Mouse (Mus musculus) left cerebral cortex, postnatal 36 days (tissue): ENCODE data around the gene Mgat3. TPM values are rescaled to one million over a fixed set of nuclear protein-coding genes. Genes with fewer than 3 reads are reported as not detected.

Experiments used
- DNase-seq, 2 experiments: peaks; one replicate each; pipeline ENCODE4 v3.0.0; 2021 to 2022; ENCODE audit warnings: low spot score in 2 of 2, mixed read lengths in 1 of 2
- intact Hi-C: fragments of 180-260 bp; cut with DNase I; formaldehyde crosslinking; loops from one replicate; pipeline ENCODE4 v1.15.1; 2025
- total RNA-seq, 2 experiments: library from RNA; stranded (reverse); gene quantifications; 2 replicates each; pipeline ENCODE4 v1.2.3; 2021

Mgat3 gene
- total RNA-seq, 2 experiments from 2014 or later, result 119 to 126 TPM

DNA sequence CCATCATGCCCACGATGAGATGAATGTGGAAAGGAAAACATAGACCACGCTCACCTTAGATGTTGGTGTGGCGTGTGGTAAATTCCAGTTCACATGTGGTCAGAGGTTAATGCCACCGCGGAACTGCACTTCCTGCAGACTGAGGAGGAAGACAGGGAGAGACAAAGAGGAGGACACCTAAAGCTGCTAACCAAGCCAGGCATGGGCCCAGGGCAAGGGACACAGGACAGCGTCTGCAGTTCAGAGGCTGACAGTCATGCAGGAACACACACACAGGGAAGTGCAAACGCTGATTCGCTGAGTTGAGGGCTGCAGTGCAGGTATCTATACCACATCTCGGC lies 42.9 kb downstream of the Mgat3 start:
- intact Hi-C loops, result no loop called here

DNA sequence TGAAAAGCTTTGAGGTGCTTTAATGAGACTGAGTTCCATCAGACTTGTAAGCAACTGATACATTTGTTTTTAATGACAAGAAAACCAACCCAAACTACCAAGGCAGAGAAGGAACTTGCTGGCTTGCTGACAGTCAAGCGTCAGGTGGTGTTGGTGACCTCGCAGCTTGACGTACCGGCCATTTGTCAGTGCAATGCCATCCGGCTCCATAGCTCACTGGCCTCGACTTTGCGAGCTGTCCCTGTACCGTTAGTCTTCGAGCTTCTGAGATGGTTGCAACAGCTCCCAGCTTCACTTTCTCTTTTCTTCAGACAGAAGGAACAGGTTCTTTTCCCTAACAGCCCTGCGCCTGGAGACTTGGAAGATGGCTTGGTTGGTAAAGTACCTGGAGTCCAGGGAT lies 44.0 kb downstream of the Mgat3 start:
- intact Hi-C loops, result no loop called here

More for the DNA sequence above, 42.9 kb downstream of the Mgat3 start:
- no peak for DNase-seq

DNA sequence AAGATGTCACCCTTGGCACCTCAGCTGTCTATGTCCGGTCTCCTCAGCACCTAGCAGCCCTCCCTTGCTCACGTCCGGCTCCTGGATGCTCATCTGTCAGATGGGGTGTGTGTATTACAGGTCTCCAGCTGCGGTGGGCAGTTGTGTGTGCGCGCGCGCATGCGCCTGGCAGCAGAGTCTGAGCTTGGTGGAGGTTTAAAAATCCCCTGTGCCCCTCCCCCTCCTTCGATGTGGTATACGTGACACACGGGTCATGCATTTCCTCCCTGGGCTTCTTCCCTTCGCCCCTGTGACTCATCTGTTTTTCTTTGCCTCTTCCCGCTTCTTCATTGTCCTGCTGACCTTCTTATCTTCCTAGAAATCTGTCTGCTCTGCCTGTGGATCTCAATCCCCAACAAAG lies 45.7 kb downstream of the Mgat3 start:
- intact Hi-C loops, result no loop called here
- no peak for DNase-seq

More for the DNA sequence above, 44.0 kb downstream of the Mgat3 start:
- no peak for DNase-seq

DNA sequence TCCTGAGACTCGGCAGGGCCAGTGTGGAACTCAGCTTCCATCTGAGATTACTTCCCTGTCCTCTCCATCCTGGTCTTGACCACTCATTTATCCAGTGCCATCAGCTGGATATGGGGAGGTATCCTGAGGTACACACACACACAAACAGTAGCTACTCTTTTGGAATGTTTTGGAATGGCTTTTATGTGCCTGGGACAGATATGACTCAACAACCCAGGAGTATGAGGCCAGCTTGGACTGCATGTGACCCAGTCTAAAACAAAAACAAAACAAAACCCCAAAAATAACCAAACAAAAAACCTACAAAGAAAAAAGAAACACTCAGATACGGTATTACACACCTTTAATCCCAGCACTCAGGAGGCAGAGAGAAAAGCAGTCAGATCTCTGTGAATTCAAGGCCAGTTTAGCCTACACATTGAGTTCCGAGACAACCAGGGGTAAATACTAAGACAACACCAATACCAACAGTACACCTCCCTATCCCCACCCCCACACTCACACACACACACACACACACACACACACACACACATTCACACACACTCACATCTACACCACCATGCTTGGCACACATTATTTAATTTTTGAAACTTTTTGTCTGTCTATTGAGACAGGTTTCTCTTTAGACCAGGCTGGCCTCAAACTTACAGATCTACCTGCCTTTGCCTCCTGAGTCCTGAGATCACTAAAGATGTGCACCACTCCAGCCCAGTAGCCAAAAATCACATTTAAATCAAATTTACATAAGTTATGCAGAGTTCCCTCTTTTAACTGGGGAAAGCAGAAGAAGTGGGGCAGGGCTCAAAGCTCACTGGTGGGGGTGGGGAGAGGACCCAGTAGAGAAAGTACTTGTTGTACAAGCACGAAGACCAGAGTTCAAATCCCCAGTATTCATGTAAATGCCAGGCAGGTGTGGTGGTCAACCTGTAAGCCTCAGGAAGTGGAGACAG lies 46.5 kb downstream of the Mgat3 start:
- intact Hi-C loops, result loop anchor here (10.0 kb wide), 1 partner anchor 275 kb away; no protein-coding TSS in a partner anchor
- DNase-seq, result no peak

DNA sequence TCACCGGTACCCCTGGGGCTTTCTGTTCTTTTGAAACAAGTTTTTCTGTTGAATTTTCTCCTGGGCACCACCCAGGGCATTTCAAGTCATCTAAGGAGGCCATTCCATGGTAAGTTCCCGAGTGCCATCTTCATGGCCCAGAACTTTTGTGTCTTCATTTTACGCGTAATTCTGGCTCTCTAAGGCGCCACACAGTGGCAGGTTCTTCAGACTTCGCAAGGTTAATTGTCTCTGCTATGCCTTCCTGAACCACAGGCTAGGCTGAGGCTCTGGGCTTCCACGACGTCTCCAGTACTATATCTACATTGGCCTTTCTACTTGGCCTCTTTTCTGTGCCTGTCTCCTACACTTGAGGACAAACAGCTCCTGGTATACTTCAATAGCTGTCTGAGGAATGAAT lies 47.5 kb downstream of the Mgat3 start:
- intact Hi-C loops, result loop anchor here (10.0 kb wide), 1 partner anchor 276 kb away; no protein-coding TSS in a partner anchor
- DNase-seq, result no peak

DNA sequence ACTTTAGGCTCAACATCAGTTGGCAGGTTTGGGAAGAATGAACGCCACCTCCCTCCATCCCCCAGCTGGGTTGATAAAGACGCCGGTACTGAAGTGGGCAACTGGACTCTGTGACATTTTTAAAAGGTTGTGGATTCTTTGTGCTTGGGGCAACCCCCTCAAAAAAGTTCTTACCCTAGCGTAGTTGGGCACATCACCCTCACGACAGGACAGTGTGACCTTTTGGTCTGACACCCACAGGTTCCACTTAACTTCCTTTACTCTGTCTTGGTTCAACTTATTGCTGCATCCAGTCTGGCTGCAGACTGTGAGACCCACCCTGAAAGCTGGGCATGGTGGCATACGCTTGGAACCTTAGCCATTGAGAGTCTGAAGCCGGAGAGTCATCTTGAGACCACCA lies 50.2 kb downstream of the Mgat3 start:
- no peak for DNase-seq
- intact Hi-C loops, result loop anchor here (10.0 kb wide), 1 partner anchor 279 kb away; no protein-coding TSS in a partner anchor

DNA sequence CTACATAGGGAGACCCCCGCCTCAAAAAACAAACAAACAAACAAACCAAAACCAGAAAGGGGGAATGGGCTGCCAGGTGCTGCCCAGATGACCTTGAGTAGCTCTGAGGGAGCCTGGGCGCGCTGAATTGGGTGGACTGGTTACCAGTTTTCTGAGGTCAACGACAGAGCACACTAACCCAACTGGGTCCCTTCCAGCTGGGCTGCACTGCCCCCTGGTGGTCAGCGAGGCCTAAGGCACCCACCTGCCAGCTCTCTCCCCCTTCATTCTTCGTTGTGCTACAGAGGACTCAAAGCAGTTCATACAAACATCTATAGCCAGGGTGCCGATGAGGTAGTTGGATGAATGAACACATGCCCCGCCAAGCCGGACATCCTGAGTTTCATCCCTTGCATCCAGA lies 51.7 kb downstream of the Mgat3 start:
- intact Hi-C loops, result loop anchor here (5.0 to 10.0 kb wide), 4 partner anchors 37 to 280 kb away; partner anchors contain the start of genes Mgat3, Rps19bp1 and Tab1
- DNase-seq, result peak; percentile 34 to 47

DNA sequence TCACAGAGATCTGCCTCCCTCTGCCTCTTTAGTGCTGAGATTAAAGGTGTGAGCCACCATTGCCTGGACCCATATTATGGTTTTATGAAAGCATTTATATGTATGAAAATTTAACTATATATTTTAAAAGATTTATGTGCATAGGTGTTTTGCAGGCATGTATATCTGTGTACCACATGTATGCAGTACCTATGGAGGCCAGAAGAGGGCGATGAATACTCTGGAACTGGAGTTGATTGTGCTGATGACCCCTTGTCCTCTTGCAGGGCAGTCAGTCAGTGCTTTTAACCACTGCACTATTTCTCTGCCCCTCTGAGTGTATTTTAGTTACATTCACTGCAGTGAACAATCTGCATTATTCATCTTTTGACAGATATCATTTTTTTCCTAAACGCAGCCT lies 52.3 kb downstream of the Mgat3 start:
- intact Hi-C loops, result loop anchor here (5.0 to 10.0 kb wide), 4 partner anchors 37 to 281 kb away; partner anchors contain the start of genes Mgat3, Rps19bp1 and Tab1
- no peak for DNase-seq

DNA sequence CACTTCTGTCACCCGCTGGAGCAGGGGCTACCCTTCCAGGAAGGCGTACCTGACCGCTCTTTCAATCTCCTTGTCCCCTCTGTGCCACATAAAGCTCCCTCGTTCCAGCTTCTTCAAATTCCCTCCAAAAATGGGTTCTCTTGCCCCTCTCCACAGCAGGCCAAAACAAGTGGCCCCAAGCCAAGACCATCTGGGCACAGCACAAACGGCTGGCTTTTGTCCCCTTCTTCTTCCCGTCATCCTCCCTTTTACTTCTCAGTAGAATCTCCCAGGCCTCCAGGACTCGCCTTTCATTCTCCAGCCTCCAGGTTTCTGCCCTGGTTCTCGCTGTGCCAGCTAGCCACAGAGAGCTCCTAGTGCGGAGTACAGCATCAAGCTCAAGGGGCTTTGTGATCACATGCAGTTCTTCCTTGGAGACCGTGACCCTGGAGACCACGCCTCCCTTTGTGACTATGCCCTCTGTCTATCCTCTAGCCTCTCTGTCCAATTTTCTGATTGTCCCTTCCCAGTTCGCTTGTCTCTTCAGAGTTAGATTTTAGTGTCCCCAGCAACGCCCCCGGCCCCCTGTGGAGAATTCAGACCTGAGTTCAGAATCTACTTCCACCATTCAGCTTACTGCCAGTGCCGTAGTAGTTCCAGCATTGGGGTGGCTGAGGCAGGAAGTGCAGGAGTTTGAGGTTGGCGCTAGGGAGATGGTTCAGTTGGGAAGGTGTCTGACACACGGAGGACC lies 54.7 kb downstream of the Mgat3 start:
- no peak for DNase-seq
- intact Hi-C loops, result loop anchor here (5.0 to 10.0 kb wide), 4 partner anchors 34 to 283 kb away; partner anchors contain the start of genes Mgat3, Rps19bp1 and Tab1

DNA sequence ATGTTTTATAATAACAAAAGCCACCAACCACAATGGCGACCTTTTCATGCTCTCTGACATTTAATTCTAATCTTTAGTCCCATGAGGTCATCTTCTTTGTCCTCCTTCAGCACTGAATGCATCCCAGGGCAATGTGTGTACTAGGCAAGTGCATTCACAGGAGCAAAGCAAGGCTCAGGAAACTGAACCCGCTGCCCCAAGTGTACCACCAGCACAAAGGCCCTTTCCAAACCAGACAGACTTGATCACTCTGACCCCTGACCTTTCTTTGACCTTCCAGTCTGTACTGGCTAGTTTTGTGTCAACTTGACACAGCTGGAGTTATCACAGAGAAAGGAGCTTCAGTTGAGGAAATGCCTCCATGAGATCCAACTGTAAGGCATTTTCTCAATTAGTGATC lies 58.8 kb downstream of the Mgat3 start:
- no peak for DNase-seq
- intact Hi-C loops, result no loop called here

DNA sequence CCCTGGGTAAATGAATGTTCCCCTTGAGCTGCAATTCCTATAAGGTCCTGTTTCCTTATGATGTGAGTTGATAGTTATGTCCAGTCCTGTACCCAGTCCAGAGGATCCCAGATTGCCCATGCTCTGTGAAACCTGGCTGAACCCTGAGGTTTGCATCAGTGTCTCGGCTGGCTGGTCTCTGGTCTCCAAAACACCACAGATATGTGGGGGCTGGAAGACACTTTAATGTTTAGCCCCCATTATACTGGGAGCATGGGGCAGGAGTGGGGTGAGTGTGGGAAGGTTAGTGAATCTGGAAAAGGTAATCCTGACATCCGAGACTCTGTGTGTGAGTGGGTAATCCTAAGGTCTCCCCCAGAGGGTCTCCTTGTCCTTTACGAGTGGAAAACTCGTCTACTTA lies 59.5 kb downstream of the Mgat3 start:
- DNase-seq, result no peak
- intact Hi-C loops, result no loop called here

DNA sequence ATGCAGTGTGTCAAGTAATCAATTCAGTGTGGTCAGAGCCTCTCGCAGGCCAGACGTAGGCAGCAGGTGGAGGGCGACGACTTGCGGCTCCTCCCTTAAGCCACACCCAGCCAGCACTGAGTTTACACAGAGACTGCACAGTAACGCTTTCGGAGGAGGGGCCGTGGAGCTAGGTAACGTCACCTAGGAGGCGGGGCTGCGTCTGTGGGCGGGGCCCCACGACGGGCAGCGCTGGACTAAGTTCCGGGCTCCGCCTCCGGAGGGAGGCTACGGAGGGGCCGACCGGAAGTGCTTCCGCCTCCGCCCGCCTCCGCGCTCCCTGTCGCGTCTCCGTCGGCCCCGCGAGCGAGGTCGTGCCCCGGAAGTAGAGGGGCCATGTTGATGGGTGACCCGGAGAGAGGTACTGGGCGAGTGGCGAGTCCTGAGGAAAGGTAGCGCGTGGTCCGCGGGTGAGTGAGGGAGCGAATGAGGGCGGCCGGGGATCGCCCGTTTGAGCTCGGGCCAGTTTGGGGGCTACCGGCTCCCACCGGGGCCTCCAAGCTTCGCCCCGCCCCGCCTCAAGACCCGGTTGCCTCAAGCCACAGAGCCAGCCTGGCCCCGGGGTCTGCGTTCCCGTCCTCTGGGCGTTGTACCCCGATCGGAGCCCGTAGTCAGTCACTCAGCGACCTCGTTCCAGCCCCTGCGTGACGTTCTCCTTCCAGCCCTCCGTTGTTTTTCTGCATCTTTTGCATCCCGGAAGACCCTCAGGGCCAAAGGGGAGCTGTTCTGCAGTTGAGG lies 60.4 kb downstream of the Mgat3 start, which contains the start of gene Mief1:
Gene Mief1, plus strand, starts transcription at position 286 of the 777 bp plus-strand sequence.
- intact Hi-C loops, result loop anchor here (2.0 kb wide), 1 partner anchor 21 kb away; the partner anchor contains the start of gene Atf4
- DNase-seq, result peak; percentile 96 to 97

DNA sequence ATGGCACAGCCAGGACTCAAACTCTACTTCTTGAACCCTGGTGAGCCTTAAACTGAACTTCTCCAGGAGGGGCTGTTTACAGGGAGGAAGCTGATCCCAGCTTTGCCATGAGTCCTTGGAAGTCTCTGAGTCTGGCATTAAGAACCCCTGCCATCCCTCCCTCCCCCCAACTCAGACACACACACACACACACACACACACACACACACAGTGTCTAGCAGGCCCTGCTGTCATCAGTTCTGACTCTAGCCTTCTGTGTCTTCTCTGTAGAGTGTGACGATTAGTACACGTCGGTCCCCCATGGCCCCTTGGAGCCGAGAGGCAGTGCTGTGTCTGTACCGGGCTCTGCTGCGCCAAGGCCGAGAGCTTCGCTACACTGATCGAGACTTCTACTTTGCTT lies 62.0 kb downstream of the Mgat3 start, which contains the start of gene AC140267.1:
Gene AC140267.1, plus strand, starts transcription at position 301 of the 400 bp plus-strand sequence.
- DNase-seq, result no peak
- intact Hi-C loops, result loop anchor here (2.0 kb wide), 1 partner anchor 19 kb away; the partner anchor contains the start of gene Atf4

DNA sequence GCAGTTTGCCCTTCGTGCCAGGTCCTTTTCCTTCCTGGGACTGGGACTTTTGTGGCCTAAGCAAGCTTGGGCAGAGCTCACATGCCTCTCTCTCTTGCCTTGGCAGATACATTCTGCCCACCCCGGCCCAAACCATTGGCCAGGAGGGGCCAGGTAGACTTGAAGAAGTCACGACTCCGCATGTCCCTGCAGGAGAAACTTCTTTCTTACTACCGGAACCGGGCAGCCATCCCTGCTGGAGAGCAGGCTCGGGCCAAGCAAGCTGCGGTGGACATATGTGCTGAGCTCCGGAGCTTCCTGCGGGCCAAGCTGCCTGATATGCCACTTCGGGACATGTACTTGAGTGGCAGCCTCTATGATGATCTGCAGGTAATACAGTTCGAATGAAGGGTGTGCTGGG lies 74.6 kb downstream of the Mgat3 start:
- intact Hi-C loops, result no loop called here
- DNase-seq, result no peak

DNA sequence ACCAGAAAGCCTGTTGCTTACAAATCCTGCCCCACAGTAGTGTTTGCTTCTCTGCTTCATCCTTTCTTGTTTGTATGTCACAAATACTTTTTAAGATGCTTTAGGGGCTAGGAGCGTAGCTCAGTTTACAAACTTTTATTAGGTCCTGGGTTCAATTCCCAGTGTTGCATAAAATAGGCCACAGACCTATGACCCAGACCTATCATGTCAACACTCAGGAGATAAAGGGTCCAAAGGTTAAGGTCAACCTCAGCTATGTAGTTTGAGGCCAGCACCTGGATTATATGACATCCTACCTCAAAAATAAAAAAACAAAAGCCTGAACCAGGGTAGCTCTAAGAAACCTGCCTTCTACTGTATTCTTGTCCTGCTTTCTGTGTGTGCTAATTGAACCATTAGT lies 75.1 kb downstream of the Mgat3 start:
- intact Hi-C loops, result no loop called here
- no peak for DNase-seq

DNA sequence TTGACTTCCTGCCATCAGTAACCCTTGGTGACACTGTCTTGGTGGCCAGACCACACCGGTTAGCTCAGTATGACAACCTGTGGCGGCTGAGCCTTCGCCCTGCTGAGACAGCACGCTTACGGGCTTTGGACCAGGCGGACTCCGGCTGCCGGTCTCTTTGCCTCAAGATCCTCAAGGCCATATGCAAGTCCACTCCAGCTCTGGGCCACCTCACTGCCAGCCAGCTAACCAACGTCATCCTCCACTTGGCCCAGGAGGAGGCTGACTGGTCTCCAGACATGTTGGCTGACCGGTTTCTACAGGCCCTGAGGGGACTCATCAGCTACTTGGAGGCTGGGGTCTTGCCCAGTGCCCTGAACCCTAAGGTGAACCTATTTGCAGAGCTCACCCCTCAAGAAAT lies 76.2 kb downstream of the Mgat3 start:
- DNase-seq, result no peak
- intact Hi-C loops, result no loop called here

DNA sequence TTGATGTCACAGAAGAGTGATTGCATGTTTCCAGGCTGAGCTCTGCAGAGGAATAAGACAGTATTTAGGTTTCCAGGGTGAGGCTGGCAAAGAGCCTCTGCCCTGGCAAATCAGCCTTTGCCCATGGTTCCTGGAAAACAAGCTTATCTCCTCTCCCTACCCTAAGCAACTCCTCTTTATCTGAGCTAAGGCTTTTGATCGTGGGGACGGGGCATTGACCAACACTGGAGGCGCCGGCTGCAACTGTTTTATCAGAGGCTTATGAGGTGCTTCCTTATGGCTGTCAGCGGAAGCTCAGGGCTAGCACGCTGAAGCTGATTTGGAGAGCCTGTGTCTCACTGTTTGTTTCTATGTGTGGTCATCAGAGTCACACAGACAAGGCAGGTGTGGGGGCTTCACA lies 77.1 kb downstream of the Mgat3 start:
- no peak for DNase-seq
- intact Hi-C loops, result no loop called here

DNA sequence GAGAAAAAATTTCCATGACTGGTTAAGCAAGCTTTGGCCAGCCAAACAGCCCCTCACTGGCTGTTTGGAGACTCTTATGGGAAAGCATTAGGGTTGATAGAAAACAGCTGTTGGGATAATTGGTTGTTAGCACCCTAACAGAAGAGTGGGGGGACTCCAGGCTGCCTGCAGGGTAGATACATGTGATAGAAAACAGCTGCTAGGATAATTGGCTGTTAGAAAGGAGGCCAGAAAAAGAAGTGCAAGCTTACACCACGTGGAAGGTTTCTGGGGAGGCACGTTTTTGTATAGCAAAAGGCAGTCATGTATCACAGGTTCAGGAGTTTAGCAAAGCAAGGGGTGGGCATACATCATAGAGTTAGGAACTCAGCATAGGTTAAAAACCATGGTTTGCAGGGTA lies 80.0 kb downstream of the Mgat3 start:
- intact Hi-C loops, result no loop called here
- DNase-seq, result no peak

DNA sequence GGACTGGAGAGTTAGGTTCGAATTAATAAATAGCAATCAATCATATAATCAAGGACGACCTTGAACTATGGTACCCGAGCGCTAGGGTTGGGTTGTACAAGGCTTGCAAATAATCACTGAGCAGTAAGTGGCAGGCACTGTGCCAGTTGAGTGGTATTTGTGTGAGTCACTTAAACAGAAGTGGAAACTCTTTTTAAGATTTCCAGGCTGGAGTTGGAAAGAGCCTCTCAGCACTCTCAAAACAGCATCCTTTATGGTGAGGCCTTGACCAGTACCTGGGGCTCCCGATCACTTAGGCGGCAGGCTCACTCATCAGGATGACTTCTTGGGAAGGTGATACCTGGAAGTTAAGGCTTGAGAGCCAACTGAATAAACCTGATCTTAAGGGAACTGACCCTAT lies 80.7 kb downstream of the Mgat3 start:
- DNase-seq, result no peak
- intact Hi-C loops, result loop anchor here (2.0 kb wide), 1 partner anchor 19 kb away; the partner anchor contains the start of genes AC140267.1 and Mief1
